Mouse (Mus musculus) stomach, postnatal 0 days (tissue): ENCODE results near the gene Calr.

ENCODE experiments used
- CTCF ChIP-seq: IDR thresholded peaks from 2 replicates; pipeline ENCODE4 v1.5.1; 2016; ENCODE audit warnings: antibody characterized with exemption, low read depth, mild to moderate bottlenecking, moderate library complexity
- EP300 ChIP-seq: optimal IDR thresholded peaks from 2 replicates; pipeline ENCODE3; 2016; ENCODE audit warnings: antibody characterized with exemption

DNA sequence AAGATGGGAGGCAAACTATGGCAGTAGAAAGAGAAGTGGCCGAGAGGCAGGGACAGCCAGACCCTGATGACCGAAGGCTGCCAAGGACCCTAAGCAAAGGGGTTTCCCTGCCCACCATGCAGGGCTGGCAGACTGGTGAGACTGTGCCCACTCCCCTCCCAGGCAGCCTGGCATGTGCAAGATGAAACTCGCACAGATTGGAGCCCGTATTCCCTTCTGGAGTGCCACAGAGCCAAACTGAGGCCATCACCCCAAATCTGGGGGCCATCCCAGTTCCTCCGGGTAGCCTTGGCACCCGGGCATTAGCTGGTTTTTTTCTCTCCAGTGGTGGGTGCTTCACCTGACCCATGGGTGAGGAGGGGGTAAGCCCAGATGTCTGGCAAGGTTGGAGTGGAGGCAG, 48.8 kb downstream of the Calr start:
- TF ChIP-seq CTCF (no peak), EP300 (no peak)
